Mouse (Mus musculus): ENCODE data around the gene Eml1. TPM values are rescaled to one million over a fixed set of nuclear protein-coding genes. Genes with fewer than 3 reads are reported as not detected.

Eml1 gene
- total RNA-seq, 4 experiments from 2014 or later, result 43.0 to 51.1 (median 47.0) TPM

DNA sequence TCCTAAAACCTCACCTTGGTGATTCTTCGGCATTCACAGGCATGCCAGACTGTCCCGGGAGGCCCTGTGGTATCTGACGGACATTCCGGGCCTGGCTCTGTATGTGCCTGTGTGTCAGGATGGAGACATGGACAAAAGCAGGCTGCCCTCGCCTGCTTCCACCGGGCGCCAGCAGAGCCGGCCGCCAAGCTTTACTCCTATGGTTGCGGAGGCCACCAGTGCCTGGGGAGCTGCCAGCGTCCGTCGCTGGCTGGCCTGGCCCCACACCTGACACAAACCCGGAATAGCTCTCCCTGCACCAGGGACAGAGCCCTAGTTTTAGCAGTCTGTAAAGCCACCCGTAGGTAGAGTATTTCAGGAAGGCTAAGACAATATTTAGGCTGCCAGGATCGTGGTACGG, 1.5 kb downstream of the Eml1 start:
- DNase-seq (ENCODE audit: low spot score in 2 of 2), result no peak

GRCm38 (mm10) chr12:108373611-108374010, 2.9 kb downstream of the Eml1 start:
- DNase-seq (ENCODE audit: low spot score in 2 of 2), result no peak

- no peak for DNase-seq (ENCODE audit: low spot score in 2 of 2)
Observed at GRCm38 (mm10) chr12:108374689-108375088, 3.9 kb downstream of the Eml1 start.

GRCm38 (mm10) chr12:108378379-108379133, 7.8 kb downstream of the Eml1 start:
- DNase-seq (ENCODE audit: low spot score in 2 of 2), result peak; percentile 44 to 49

- no peak for DNase-seq (ENCODE audit: low spot score in 2 of 2)
Observed at GRCm38 (mm10) chr12:108386476-108387232, 15.9 kb downstream of the Eml1 start.

- no peak for DNase-seq (ENCODE audit: low spot score in 2 of 2)
Observed at GRCm38 (mm10) chr12:108389718-108390117, 19.0 kb downstream of the Eml1 start.

GRCm38 (mm10) chr12:108392254-108393044, 21.7 kb downstream of the Eml1 start:
- DNase-seq (ENCODE audit: low spot score in 2 of 2), result no peak

- no peak for DNase-seq (ENCODE audit: low spot score in 2 of 2)
Observed at GRCm38 (mm10) chr12:108393082-108393481, 22.3 kb downstream of the Eml1 start.

DNA sequence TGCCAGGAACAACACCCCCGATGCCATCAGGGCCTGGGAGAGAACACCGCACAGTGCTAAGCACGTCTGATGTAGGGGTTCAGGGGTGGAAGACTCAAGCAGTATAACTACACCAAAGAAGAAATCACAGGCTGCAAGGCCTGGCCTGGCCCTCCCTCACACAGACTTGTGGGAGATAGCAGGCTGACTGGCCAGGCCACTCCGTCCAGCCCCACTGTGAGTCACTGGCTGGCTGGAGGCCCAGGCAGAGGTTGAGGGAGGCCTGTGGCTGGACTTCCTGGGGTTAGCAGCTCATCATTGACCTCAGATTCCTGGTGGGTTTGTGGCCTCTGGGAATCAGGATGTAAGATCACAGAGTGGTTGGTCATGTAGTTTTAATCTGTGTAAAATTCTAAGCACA, 22.9 kb downstream of the Eml1 start:
- peak in 1 of 2 experiments; percentile 48 for DNase-seq (ENCODE audit: low spot score in 2 of 2)

GRCm38 (mm10) chr12:108394534-108395284, 24.0 kb downstream of the Eml1 start:
- DNase-seq (ENCODE audit: low spot score in 2 of 2), result peak in 1 of 2 experiments; percentile 40

DNA sequence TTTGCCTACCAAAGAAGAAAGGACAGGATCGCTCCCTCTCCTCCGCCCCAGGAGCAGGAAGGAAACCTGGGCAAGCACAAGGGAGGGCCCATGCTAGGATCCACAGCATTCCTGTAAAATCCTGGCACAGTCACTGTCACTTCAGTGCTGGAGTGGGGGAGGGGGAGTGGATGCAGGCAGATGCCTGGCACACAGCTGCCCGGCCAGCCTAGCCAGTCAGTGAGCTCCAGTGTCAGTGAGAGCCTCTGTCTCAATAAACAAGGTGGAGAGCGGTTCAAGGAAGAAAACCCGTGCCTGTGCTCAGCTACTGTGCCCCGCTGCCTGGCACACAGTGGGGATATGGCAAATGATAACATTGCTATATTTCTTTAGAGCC, 24.5 kb downstream of the Eml1 start:
- no peak for DNase-seq (ENCODE audit: low spot score in 2 of 2)

GRCm38 (mm10) chr12:108396081-108396947, 25.6 kb downstream of the Eml1 start:
- DNase-seq (ENCODE audit: low spot score in 2 of 2), result peak; percentile 60 to 77

DNA sequence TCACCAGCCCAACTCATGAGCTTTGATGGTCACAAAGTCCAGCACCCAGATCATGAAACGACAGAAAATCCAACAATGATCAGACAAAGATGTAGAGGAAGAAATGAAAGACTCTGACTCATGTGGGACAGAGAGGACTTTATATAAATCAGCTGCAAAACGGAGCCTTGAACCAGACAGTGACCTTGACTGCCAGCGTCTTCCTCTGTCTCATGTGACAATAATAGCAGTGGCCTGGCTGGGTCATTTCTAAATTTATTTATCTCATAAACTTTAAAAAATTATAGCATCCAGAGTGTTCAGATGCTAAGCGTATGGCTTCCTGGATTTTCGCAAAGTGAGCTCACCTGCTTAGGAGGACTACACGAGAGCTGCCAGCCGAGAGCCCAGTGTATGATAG, 27.9 kb downstream of the Eml1 start:
- no peak for DNase-seq (ENCODE audit: low spot score in 2 of 2)

- no peak for DNase-seq (ENCODE audit: low spot score in 2 of 2)
Observed at GRCm38 (mm10) chr12:108399191-108399590, 28.4 kb downstream of the Eml1 start.

DNA sequence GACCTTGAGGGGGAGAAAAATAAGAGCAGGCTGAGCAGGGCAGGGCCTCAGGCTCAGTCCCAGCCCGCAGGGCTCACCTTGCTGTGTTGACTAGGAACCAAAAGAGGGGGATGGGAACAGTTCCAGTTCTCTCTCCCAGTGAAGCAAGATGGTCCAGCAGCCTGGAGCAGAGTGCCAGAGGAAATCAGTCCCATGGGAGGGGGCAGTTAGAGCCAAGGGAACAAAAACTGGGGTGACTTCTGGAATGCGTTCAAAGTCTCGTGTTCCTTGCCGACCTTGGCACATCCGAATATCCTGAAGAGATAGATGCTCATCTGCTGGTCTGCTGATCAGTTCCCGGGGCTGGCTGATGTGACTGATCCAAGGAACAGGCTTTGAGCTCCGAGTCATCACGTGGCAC, 30.2 kb downstream of the Eml1 start:
- no peak for DNase-seq (ENCODE audit: low spot score in 2 of 2)

GRCm38 (mm10) chr12:108403957-108404356, 33.2 kb downstream of the Eml1 start:
- no peak for DNase-seq (ENCODE audit: low spot score in 2 of 2)

GRCm38 (mm10) chr12:108409100-108409499, 38.3 kb downstream of the Eml1 start:
- no peak for DNase-seq (ENCODE audit: low spot score in 2 of 2)

- DNase-seq (ENCODE audit: low spot score in 2 of 2), result no peak
Observed at GRCm38 (mm10) chr12:108410416-108411208, 39.9 kb downstream of the Eml1 start.

- DNase-seq (ENCODE audit: low spot score in 2 of 2), result no peak
Observed at GRCm38 (mm10) chr12:108414932-108415331, 44.2 kb downstream of the Eml1 start.
